Mouse (Mus musculus): ENCODE data around the gene Atp2a2. TPM values are rescaled to one million over a fixed set of nuclear protein-coding genes. Genes with fewer than 3 reads are reported as not detected.

Atp2a2 gene
- polyA plus RNA-seq, 1 experiment, result 57.0 TPM

DNA sequence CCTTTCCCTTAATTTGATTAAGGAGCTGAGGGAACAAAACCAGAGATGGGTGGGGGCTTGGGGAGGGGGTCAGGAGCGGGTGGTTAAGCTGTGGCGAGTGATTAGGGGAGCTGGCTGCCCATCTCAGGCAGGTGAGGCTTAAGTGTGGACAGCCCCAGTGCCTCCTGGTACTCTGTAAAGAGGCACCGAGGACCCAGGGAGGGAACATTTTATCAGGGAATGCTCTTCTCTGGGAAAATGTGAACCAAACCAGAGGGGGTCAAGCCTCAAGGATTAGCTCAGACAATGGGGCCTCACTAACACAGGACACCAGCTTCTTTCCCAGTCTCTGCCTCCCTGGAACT, 19.1 kb upstream of the Atp2a2 start:
- Histone ChIP-seq H3K4me1 (ENCODE audit: control insufficient read depth, insufficient read depth, low read length) (peaks cover 7% of the 10 kb centered on the region), H3K27ac (ENCODE audit: insufficient read depth, low read depth, low read length) (no peak overlapping the region), H3K4me3 (ENCODE audit: insufficient read depth, low read length) (no peak overlapping the region)
- no peak for TF ChIP-seq CTCF (IDR thresholded peaks at IDR 0.05; ENCODE audit: low read depth, low read length)
- no peak for TF ChIP-seq POLR2A (IDR thresholded peaks at IDR 0.05; ENCODE audit: borderline replicate concordance, low read depth, low read length)

DNA sequence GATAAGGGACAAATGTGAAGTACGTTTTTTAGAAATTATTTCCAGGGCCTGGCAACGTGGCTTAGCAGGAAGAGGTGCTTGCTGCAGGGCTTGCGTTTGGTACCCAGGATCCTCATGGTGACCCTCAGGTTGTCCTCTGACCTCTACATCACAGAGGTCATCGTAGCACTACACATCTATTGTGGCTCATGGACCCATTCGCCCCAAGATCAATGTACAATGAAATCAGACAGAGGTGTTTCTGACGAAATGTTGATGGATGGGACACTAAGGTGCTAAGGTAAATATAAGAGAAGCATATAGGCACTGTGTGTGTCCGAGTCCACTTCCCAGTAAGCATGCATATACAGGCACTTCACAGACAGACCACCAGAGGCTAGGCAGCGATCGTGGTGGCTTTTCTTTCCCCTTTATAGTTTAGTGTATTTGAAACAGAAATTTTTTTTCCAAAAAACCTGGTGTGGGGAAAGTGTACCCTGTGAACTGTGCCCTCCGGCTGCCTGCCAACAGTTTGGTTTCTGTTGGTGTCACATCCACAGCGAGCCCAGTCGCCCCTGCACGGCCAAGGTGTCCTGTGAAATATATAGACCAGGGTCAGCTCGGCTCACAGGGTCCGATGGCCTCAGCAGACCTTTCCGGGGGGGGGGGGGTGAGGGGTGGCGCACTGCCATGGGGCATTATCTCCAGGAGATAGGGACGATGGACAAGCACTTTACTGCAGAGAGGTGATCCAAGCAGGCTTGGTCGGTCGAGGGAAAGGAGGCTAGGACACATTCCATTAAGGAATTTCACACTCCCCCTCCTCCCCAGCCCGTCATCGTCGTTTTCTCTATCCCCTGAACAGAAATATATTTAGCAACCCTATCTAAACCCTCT, 18.5 kb upstream of the Atp2a2 start:
- Histone ChIP-seq H3K27ac (ENCODE audit: insufficient read depth, low read depth, low read length) (no peak overlapping the region), H3K4me1 (ENCODE audit: control insufficient read depth, insufficient read depth, low read length) (peaks cover 9% of the 10 kb centered on the region), H3K4me3 (ENCODE audit: insufficient read depth, low read length) (no peak overlapping the region)
- TF ChIP-seq CTCF (IDR thresholded peaks at IDR 0.05; ENCODE audit: low read depth, low read length), result no peak

DNA sequence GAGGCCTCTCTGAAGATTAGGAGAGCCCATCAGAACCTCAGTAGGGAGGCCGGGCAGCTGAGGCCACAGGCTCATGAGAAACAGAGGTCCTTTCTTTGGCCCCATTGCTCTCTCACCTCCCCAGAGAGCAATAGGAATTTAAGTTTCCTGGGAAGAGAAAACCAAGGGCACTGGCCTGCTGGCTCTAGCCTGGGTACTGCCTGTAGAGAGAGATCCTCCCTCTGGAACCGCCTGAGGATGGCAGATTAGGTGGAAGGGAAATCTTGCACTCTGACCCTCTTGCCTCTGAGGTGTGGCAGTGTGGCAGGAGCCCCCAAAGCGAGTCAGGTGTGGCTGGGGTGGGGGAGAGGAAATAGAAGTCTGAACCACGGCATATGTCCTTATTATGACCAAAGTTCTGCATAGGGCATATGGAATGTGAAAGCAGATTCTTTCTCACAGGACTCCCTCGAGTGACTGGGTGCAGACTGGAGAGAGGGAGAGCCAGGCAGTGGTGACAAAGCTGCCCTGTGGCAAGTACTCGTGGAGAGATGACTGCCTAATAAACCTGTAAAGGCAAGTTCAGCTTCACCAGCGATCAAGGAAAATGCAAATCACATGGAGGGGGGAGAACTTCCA, 17.1 kb upstream of the Atp2a2 start:
- no peak overlapping the region for H3K4me3 ChIP-seq (ENCODE audit: insufficient read depth, low read length)
- no peak overlapping the region for H3K27ac ChIP-seq (ENCODE audit: insufficient read depth, low read depth, low read length)
- peaks cover 10% of the 10 kb centered on the region for H3K4me1 ChIP-seq (ENCODE audit: control insufficient read depth, insufficient read depth, low read length)
- no peak for TF ChIP-seq CTCF (IDR thresholded peaks at IDR 0.05; ENCODE audit: low read depth, low read length)
- TF ChIP-seq POLR2A (IDR thresholded peaks at IDR 0.05; ENCODE audit: borderline replicate concordance, low read depth, low read length), result no peak

DNA sequence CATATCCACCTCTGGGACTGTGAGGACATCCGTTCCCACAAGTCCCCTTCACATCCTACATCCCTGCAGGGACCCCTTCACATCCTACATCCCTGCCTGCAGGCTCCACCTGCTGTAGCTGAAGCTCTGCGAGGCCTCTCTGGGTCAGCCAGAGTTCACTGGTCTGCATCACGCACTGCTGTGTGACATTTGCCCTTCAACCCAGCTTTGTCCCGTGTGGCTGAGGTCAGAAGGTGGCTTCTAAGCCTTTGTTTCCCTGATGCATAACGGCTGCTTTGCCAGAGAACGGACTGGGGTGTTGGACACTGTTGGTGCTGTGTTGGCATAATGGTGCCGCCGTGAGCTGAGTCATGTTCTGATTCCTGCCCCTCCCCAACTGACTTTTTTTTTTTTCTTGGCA, 16.2 kb upstream of the Atp2a2 start:
- Histone ChIP-seq H3K4me1 (ENCODE audit: control insufficient read depth, insufficient read depth, low read length) (peaks cover 12% of the 10 kb centered on the region), H3K4me3 (ENCODE audit: insufficient read depth, low read length) (no peak overlapping the region), H3K27ac (ENCODE audit: insufficient read depth, low read depth, low read length) (no peak overlapping the region)
- TF ChIP-seq CTCF (IDR thresholded peaks at IDR 0.05; ENCODE audit: low read depth, low read length) (no peak), POLR2A (IDR thresholded peaks at IDR 0.05; ENCODE audit: borderline replicate concordance, low read depth, low read length) (no peak)

DNA sequence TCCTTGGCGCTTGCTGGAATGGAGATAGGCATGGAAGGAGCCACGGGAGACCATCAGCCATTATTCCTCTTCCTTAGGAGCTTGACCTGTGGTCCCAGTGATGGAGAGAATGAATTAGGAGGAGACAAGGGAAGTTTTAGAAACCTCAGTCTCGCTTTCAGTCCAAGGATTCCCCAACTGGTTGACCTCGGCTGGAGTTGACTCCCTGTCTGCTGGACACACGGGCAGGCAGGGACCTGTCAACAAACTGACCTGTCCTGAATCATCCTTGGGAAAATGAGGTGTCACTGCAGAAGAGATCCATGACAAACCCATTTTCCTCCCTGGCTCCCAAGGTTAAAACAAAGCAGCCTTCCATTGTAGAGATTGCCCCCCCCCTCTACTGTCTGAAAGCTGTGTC, 14.9 kb upstream of the Atp2a2 start:
- Histone ChIP-seq H3K4me1 (ENCODE audit: control insufficient read depth, insufficient read depth, low read length) (peaks cover 12% of the 10 kb centered on the region), H3K27ac (ENCODE audit: insufficient read depth, low read depth, low read length) (no peak overlapping the region), H3K4me3 (ENCODE audit: insufficient read depth, low read length) (no peak overlapping the region)
- TF ChIP-seq POLR2A (IDR thresholded peaks at IDR 0.05; ENCODE audit: borderline replicate concordance, low read depth, low read length), result no peak
- no peak for TF ChIP-seq CTCF (IDR thresholded peaks at IDR 0.05; ENCODE audit: low read depth, low read length)

DNA sequence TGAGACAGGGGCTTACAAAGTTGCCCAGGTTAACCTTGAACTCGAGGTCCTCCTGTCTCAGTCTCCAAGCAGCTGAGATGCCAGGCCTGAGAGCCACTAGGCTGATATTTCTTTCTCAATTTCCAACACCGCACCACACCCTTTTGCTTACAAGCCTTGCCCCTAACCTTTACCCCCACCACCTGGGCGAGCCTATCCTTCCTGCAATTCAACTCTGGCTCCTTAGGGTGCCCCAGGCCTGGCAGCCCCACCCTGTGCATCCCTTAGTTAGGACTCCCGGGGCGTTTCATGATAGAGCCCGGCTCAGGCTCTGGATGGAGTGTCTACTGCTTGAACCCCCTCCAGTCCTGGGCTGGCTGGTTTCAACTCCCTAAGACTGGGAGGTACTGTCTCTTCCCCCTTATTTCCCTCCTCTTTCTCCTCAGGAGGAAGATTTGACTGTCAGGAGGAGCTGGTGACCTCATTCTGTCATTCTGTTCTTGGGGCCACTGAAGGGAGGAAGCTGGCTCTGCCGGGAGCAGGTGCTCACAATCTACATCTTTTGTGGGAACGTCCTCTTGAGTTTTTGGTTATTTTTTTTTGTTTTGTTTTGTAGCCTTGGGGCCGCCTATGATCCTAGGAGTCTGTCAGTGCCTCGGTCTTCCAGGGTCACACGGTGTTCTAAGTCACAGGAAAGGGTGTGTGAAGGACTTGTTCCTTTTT, 14.2 kb upstream of the Atp2a2 start:
- TF ChIP-seq POLR2A (IDR thresholded peaks at IDR 0.05; ENCODE audit: borderline replicate concordance, low read depth, low read length), result no peak
- TF ChIP-seq CTCF (IDR thresholded peaks at IDR 0.05; ENCODE audit: low read depth, low read length), result no peak
- H3K4me1 ChIP-seq (ENCODE audit: control insufficient read depth, insufficient read depth, low read length), result peaks cover 18% of the 10 kb centered on the region
- no peak overlapping the region for H3K27ac ChIP-seq (ENCODE audit: insufficient read depth, low read depth, low read length)
- no peak overlapping the region for H3K4me3 ChIP-seq (ENCODE audit: insufficient read depth, low read length)

DNA sequence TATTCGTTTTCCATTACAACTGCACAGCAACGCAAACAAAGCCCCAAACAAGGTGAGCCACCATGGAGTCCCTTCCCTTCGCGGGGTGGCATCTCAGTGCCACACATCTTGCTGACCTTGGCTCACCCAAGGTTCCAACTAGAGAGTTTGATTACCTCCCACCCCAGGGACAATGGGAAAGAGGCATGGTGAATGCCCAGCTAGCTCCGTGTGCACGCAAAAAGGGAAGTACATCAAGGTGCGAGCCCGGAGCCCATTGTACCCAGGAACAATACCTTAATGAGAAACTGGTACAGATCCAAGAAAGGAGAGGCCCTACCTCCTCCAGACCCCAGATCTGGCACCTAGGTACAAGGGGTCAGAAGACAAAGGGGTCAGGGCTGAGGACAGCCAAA, 12.1 kb upstream of the Atp2a2 start:
- Histone ChIP-seq H3K4me1 (ENCODE audit: control insufficient read depth, insufficient read depth, low read length) (peaks cover 24% of the 10 kb centered on the region), H3K4me3 (ENCODE audit: insufficient read depth, low read length) (no peak overlapping the region), H3K27ac (ENCODE audit: insufficient read depth, low read depth, low read length) (no peak overlapping the region)
- TF ChIP-seq CTCF (IDR thresholded peaks at IDR 0.05; ENCODE audit: low read depth, low read length), result no peak
- TF ChIP-seq POLR2A (IDR thresholded peaks at IDR 0.05; ENCODE audit: borderline replicate concordance, low read depth, low read length), result no peak

DNA sequence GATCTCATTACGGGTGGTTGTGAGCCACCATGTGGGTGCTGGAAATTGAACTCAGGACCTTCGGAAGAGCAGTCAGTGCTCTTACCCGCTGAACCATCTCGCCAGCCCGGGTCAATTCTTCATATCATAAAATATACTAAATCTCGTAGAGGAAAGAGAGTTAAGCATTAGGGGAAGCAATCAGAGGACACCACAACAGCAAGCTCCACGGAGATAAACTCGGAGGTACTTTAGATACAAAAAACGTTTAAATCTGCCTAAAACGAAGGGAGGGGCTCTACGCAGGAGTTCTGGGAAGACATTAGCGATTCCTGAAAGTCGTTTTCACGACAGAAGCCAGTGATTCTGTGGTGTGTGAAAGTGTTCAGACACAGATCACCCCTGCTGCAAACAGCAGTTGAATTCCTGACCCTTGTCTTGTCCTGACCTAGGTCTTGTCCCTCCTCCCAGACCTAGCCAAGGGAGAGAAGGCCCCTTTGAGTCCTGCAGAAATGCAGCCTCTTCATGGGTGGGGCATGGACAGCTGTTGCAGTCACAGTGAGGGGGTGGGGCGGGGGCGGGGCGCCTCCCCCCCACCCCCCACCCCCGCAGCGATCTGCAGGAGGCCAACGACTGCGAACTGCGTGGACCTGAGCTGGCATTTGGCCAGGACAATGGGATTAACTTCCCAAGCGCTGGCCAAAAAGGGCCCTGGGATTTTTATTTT, 11.5 kb upstream of the Atp2a2 start:
- Histone ChIP-seq H3K27ac (ENCODE audit: insufficient read depth, low read depth, low read length) (no peak overlapping the region), H3K4me3 (ENCODE audit: insufficient read depth, low read length) (no peak overlapping the region), H3K4me1 (ENCODE audit: control insufficient read depth, insufficient read depth, low read length) (peaks cover 24% of the 10 kb centered on the region)
- TF ChIP-seq CTCF (IDR thresholded peaks at IDR 0.05; ENCODE audit: low read depth, low read length) (no peak), POLR2A (IDR thresholded peaks at IDR 0.05; ENCODE audit: borderline replicate concordance, low read depth, low read length) (no peak)

DNA sequence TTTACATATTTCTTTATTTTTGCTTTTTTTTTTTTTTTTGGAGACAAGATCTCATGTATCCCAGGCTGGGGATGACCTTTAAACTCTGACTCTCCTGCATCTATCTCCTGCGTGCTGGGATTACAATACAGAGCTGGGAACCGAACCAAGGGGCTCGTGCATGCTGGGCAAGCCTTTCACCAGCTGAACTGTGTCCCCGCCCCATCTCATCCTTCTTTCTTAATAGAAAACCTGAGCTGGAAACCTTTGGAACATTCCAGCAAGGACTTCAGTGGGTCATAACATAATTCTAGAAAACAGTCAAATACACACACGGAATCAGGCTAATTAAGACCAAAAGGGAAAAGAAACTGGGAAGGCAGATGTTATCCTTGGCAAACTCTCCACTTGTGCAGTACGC, 10.0 kb upstream of the Atp2a2 start:
- Histone ChIP-seq H3K4me3 (ENCODE audit: insufficient read depth, low read length) (no peak overlapping the region), H3K4me1 (ENCODE audit: control insufficient read depth, insufficient read depth, low read length) (peaks cover 24% of the 10 kb centered on the region), H3K27ac (ENCODE audit: insufficient read depth, low read depth, low read length) (no peak overlapping the region)
- TF ChIP-seq POLR2A (IDR thresholded peaks at IDR 0.05; ENCODE audit: borderline replicate concordance, low read depth, low read length), result no peak
- TF ChIP-seq CTCF (IDR thresholded peaks at IDR 0.05; ENCODE audit: low read depth, low read length), result no peak

Data from bone marrow macrophage, adult 2 months (primary cell).